Mouse (Mus musculus) liver, embryonic 12.5 days (tissue): ENCODE results near the gene Vegfc. TPM values are rescaled to one million over a fixed set of nuclear protein-coding genes. Genes with fewer than 3 reads are reported as not detected.

Experiments
- ATAC-seq: fragments of 200-750 bp; cut with Nextera tagmentation; 2 replicates; pipeline ENCODE4 v1.8.0; 2017; ENCODE audit warnings: moderate number of reproducible peaks, mild to moderate bottlenecking, moderate library complexity
- H3K27ac ChIP-seq: fragments of 300-500 bp; sonication (generic); 2 replicates; pipeline ENCODE4 v1.5.1; 2016; ENCODE audit warnings: mild to moderate bottlenecking
- H3K27me3 ChIP-seq: fragments of 300-500 bp; sonication (generic); replicated peaks from 2 replicates; pipeline ENCODE4 v1.6.1; 2016; ENCODE audit warnings: mild to moderate bottlenecking, moderate library complexity
- H3K36me3 ChIP-seq: fragments of 300-500 bp; sonication (generic); 2 replicates; pipeline ENCODE4 v1.6.1; 2016; ENCODE audit warnings: mild to moderate bottlenecking, moderate library complexity
- H3K4me1 ChIP-seq: fragments of 300-500 bp; sonication (generic); 2 replicates; pipeline ENCODE4 v1.6.1; 2016
- H3K4me2 ChIP-seq: fragments of 300-500 bp; sonication (generic); 2 replicates; pipeline ENCODE4 v1.6.1; 2016; ENCODE audit warnings: mild to moderate bottlenecking, moderate library complexity
- H3K4me3 ChIP-seq: fragments of 300-500 bp; sonication (generic); 2 replicates; pipeline ENCODE4 v1.5.1; 2016; ENCODE audit warnings: mild to moderate bottlenecking, moderate library complexity
- H3K9ac ChIP-seq: fragments of 300-500 bp; sonication (generic); 2 replicates; pipeline ENCODE4 v1.6.1; 2016; ENCODE audit warnings: mild to moderate bottlenecking, moderate library complexity
- H3K9me3 ChIP-seq: fragments of 300-500 bp; sonication (generic); replicated peaks from 2 replicates; pipeline ENCODE4 v1.6.1; 2016; ENCODE audit warnings: mild to moderate bottlenecking, moderate library complexity
- WGBS: fragments of 180-500 bp; shearing (Covaris S2); methylation state at CpG from one replicate; pipeline ENCODE4 v1.1.7; 2016; ENCODE audit not compliant: insufficient replicate concordance; 5-methylcytosine and 5-hydroxymethylcytosine counted together
- polyA plus RNA-seq: library from polyadenylated mRNA; unstranded; fragments of >200 nt; fragmentation: Nextera tagmentation; extraction: Ambion mirVana; gene quantifications from 2 replicates; pipeline ENCODE4 v1.2.1, GENCODE M21; 2016

Gene Vegfc
- polyA plus RNA-seq, 1 experiment from 2014 or later = 5.4 TPM

GRCm38 (mm10) chr8:54216250-54216649, 138.8 kb downstream of the Vegfc start:
- H3K27ac ChIP-seq = no peak overlapping the region
- 64% methylated on average over 2 of the region's 2 CpGs for WGBS

GRCm38 (mm10) chr8:54228801-54229204, 151.4 kb downstream of the Vegfc start:
- H3K9me3 ChIP-seq = no peaks in the 10 kb centered on the region
- ATAC-seq = no peak
- 39% methylated on average over 1 of the region's 1 CpGs for WGBS
- no peak overlapping the region for H3K4me2 ChIP-seq
- H3K9ac ChIP-seq = no peak overlapping the region
- H3K36me3 ChIP-seq = no peaks in the 10 kb centered on the region
- no peaks in the 10 kb centered on the region for H3K4me1 ChIP-seq
- H3K4me3 ChIP-seq = no peak overlapping the region
- no peaks in the 10 kb centered on the region for H3K27me3 ChIP-seq
- no peak overlapping the region for H3K27ac ChIP-seq

More at GRCm38 (mm10) chr8:54216250-54216649, 138.8 kb downstream of the Vegfc start:
- Histone ChIP-seq H3K9ac (no peak overlapping the region), H3K4me1 (no peaks in the 10 kb centered on the region), H3K4me3 (no peak overlapping the region), H3K27me3 (no peaks in the 10 kb centered on the region), H3K4me2 (no peak overlapping the region), H3K9me3 (no peaks in the 10 kb centered on the region), H3K36me3 (no peaks in the 10 kb centered on the region)
- ATAC-seq = no peak

GRCm38 (mm10) chr8:54230638-54231037, 153.2 kb downstream of the Vegfc start:
- no peak overlapping the region for H3K4me2 ChIP-seq
- no peak overlapping the region for H3K4me3 ChIP-seq
- no peaks in the 10 kb centered on the region for H3K4me1 ChIP-seq
- H3K27ac ChIP-seq = no peak overlapping the region
- no peak for ATAC-seq
- H3K27me3 ChIP-seq = no peaks in the 10 kb centered on the region
- H3K9ac ChIP-seq = no peak overlapping the region
- WGBS = 82% methylated on average over 1 of the region's 1 CpGs
- no peaks in the 10 kb centered on the region for H3K9me3 ChIP-seq
- no peaks in the 10 kb centered on the region for H3K36me3 ChIP-seq

- Histone ChIP-seq H3K4me1 (no peaks in the 10 kb centered on the region), H3K9ac (no peak overlapping the region), H3K9me3 (no peaks in the 10 kb centered on the region), H3K27ac (no peak overlapping the region), H3K4me3 (no peak overlapping the region), H3K27me3 (no peaks in the 10 kb centered on the region), H3K4me2 (no peak overlapping the region), H3K36me3 (no peaks in the 10 kb centered on the region)
- no peak for ATAC-seq
- WGBS = 80% methylated on average over 6 of the region's 6 CpGs
Measured at GRCm38 (mm10) chr8:54233316-54233715, 155.9 kb downstream of the Vegfc start.
